Comparison of ENCODE assay signal across 13 mouse cellular contexts in genomic region chr11:88313512-88313911, GRCm38 (mm10). TPM values are rescaled to one million over a fixed set of nuclear protein-coding genes. Genes with fewer than 3 reads are reported as not detected.
DNase-seq lines count a peak whose midpoint lies in the region; ATAC-seq and TF ChIP-seq lines count a peak whose summit lies in the region.
"Had no signal": no experiment of that assay in that cellular context is flagged by ENCODE, and none has a peak within 500 bp of the region (broad histone marks: within the 10 kb centered on the region; RNA-seq: fewer than 3 reads in every experiment).

No protein-coding gene starts in this region.

- no peaks in the 10 kb centered on the region for H3K9me3 ChIP-seq in heart, embryonic 14.5 days (ENCODE audit: control insufficient read depth, low read length)
- H3K9me3 ChIP-seq in liver, embryonic 14.5 days (ENCODE audit: control insufficient read depth, low read length), result no peaks in the 10 kb centered on the region
- no peaks in the 10 kb centered on the region for H3K9me3 ChIP-seq in forebrain, embryonic 12.5 days
- H3K9me3 ChIP-seq: limb, embryonic 10.5 days had no signal

- H3K27ac ChIP-seq in heart, embryonic 14.5 days (replicated peaks in 1 of 2; ENCODE audit: control insufficient read depth in 1 of 2, insufficient read depth in 1 of 2, low read depth in 2 of 2, low read length in 2 of 2), result peak overlapping the region; percentile 67 to 69
- no peak overlapping the region for H3K27ac ChIP-seq in liver, embryonic 14.5 days
- H3K27ac ChIP-seq in forebrain, embryonic 12.5 days, result no peak overlapping the region
- H3K27ac ChIP-seq: limb, embryonic 10.5 days had no signal

- H3K27me3 ChIP-seq in heart, embryonic 14.5 days (ENCODE audit: control insufficient read depth, insufficient read depth, low read length), result no peaks in the 10 kb centered on the region
- no peaks in the 10 kb centered on the region for H3K27me3 ChIP-seq in liver, embryonic 14.5 days (ENCODE audit: control insufficient read depth, insufficient read depth, low read length)
- H3K27me3 ChIP-seq in forebrain, embryonic 12.5 days, result no peaks in the 10 kb centered on the region

- no peaks in the 10 kb centered on the region for H3K36me3 ChIP-seq in heart, embryonic 14.5 days (ENCODE audit: control insufficient read depth, insufficient read depth, low read length)
- no peaks in the 10 kb centered on the region for H3K36me3 ChIP-seq in liver, embryonic 14.5 days (replicated peaks; ENCODE audit: control insufficient read depth, insufficient read depth, low read depth)
- no peaks in the 10 kb centered on the region for H3K36me3 ChIP-seq in forebrain, embryonic 12.5 days (replicated peaks)
- H3K36me3 ChIP-seq: limb, embryonic 10.5 days had no signal

- peaks cover 55 to 58% of the 10 kb centered on the region in 2 experiments for H3K4me1 ChIP-seq in heart, embryonic 14.5 days (ENCODE audit: control insufficient read depth in 2 of 2, insufficient read depth in 2 of 2, low read length in 2 of 2)
- peaks cover 0 to 6% of the 10 kb centered on the region in 2 experiments; a peak in 1 of 4 replicates for H3K4me1 ChIP-seq in liver, embryonic 14.5 days (replicated peaks; ENCODE audit: control insufficient read depth in 2 of 2, insufficient read depth in 2 of 2, low read length in 1 of 2)
- H3K4me1 ChIP-seq in forebrain, embryonic 12.5 days, result peaks cover 71% of the 10 kb centered on the region

- 0 out of 2 replicates have a peak overlapping the region, but pooled peaks have one; percentile 0 for H3K4me2 ChIP-seq in heart, embryonic 14.5 days (ENCODE audit: low read length)
- H3K4me2 ChIP-seq in liver, embryonic 14.5 days (ENCODE audit: low read depth), result no peak overlapping the region
- H3K4me2 ChIP-seq in forebrain, embryonic 12.5 days, result no peak overlapping the region

- no peak for TF ChIP-seq EP300 in liver, embryonic 14.5 days (IDR thresholded peaks at IDR 0.05; ENCODE audit: low read depth)

- WGBS in heart, embryonic 14.5 days, result 2% methylated on average over 8 of the region's 8 CpGs
- 7% methylated on average over 8 of the region's 8 CpGs for WGBS in liver, embryonic 14.5 days (ENCODE audit: insufficient replicate concordance)
- WGBS in forebrain, embryonic 12.5 days, result 41% methylated on average over 8 of the region's 8 CpGs

- H3K4me3 ChIP-seq in heart, embryonic 14.5 days (ENCODE audit: control insufficient read depth in 1 of 2, insufficient read depth in 1 of 2, low read depth in 1 of 2, low read length in 2 of 2), result no peak overlapping the region
- H3K4me3 ChIP-seq in liver, embryonic 14.5 days (ENCODE audit: insufficient read depth in 1 of 2, low read depth in 2 of 2, low read length in 2 of 2), result no peak overlapping the region
- H3K4me3 ChIP-seq in forebrain, embryonic 12.5 days (replicated peaks), result no peak overlapping the region
- H3K4me3 ChIP-seq: limb, embryonic 10.5 days had no signal

- no peak for TF ChIP-seq CTCF in liver, embryonic 14.5 days (IDR thresholded peaks at IDR 0.05; ENCODE audit: low read depth)

- intact Hi-C loops in heart, postnatal 10 days (cut with DNase I), result loop anchor here (5.0 kb wide), 1 partner anchor 84 kb away; no protein-coding TSS in a partner anchor

- ATAC-seq in heart, embryonic 14.5 days (ENCODE audit: insufficient number of reproducible peaks, insufficient read depth, low FRiP score, low read depth), result no peak
- 0 out of 2 replicates have a peak, but pooled peaks have one; percentile 11 for ATAC-seq in liver, embryonic 14.5 days (ENCODE audit: insufficient read depth)
- no peak for ATAC-seq in forebrain, embryonic 12.5 days (ENCODE audit: low FRiP score)
- ATAC-seq in CD4-positive, CD25-positive, alpha-beta regulatory T cell, adult 4 months, result no peak
- ATAC-seq: activated CD4-positive, CD25-positive, alpha-beta regulatory T cell, adult 4 months; forebrain, postnatal 0 days had no signal

- DNase-seq in heart, postnatal 10 days, result no peak
- DNase-seq in adrenal gland, postnatal 25 days, result peak; percentile 31
- DNase-seq in gastrocnemius, postnatal 25 days, result peak; percentile 51
- DNase-seq in liver, embryonic 14.5 days (ENCODE audit: low read depth in 3 of 3, low spot score in 3 of 3), result no peak
- DNase-seq in urinary bladder, adult 2 months (ENCODE audit: low spot score), result no peak
- DNase-seq: cerebellum, postnatal 25 days; forebrain, postnatal 0 days had no signal

- no peak overlapping the region for H3K9ac ChIP-seq in heart, embryonic 14.5 days (ENCODE audit: low read length)
- H3K9ac ChIP-seq in liver, embryonic 14.5 days (replicated peaks), result no peak overlapping the region
- H3K9ac ChIP-seq in forebrain, embryonic 12.5 days, result no peak overlapping the region
- H3K9ac ChIP-seq: forebrain, postnatal 0 days had no signal

RNA-seq across cellular contexts. Expression of gene Ccdc182, which starts 19.7 kb away (rescaled TPM):
- polyA plus RNA-seq in heart, embryonic 14.5 days (2014; fragmentation: Nextera tagmentation; extraction: Ambion mirVana), result not detected in 2 replicates
- total RNA-seq in heart, postnatal 10 days (2021), result not detected
- total RNA-seq in adrenal gland, postnatal 25 days (2021), result not detected in 2 replicates
- total RNA-seq in gastrocnemius, postnatal 25 days (2021), result not detected
- 0.03 TPM in 1 of 2 replicates, not detected in the other for polyA plus RNA-seq in liver, embryonic 14.5 days (2012; rRNA removed)
- polyA plus RNA-seq in liver, embryonic 14.5 days (2014; fragmentation: Nextera tagmentation; extraction: Ambion mirVana), result not detected in 2 replicates
- polyA plus RNA-seq in forebrain, embryonic 12.5 days (2016; fragmentation: Nextera tagmentation; extraction: Ambion mirVana), result 0.38 and 0.42 TPM in 2 replicates
- polyA plus RNA-seq in urinary bladder, adult 2 months (2012; rRNA removed), result not detected in 2 replicates
- polyA plus RNA-seq in CD4-positive, CD25-positive, alpha-beta regulatory T cell, adult 4 months (2017; shearing (Covaris generic)), result not detected
- total RNA-seq: forebrain, postnatal 0 days had no signal
- polyA plus RNA-seq: activated CD4-positive, CD25-positive, alpha-beta regulatory T cell, adult 4 months; forebrain, postnatal 0 days; large intestine, adult 2 months; limb, embryonic 10.5 days had no signal

Comparison
In these comparisons a context has a peak if more than half of its experiments do, and no peak if none do; other contexts are left out.
1. H3K27ac ChIP-seq: peak in heart, embryonic 14.5 days (2 of 2); none in liver, embryonic 14.5 days (single experiment) and forebrain, embryonic 12.5 days (single experiment).
2. DNase-seq: peak in adrenal gland, postnatal 25 days (single experiment) and gastrocnemius, postnatal 25 days (single experiment); none in heart, postnatal 10 days (0 of 2), liver, embryonic 14.5 days (0 of 3) and urinary bladder, adult 2 months (single experiment).